Mouse (Mus musculus) adrenal gland, postnatal 4 days (tissue): ENCODE data around the gene Pik3c2b. TPM values are rescaled to one million over a fixed set of nuclear protein-coding genes. Genes with fewer than 3 reads are reported as not detected.
"Not testable (repeated sequence)": the region's sequence is repeated elsewhere in the genome, so short reads cannot be mapped to it uniquely, and the experiment has no call there.

ENCODE experiments used
- DNase-seq, 2 experiments: peaks; one replicate each; pipeline ENCODE4 v3.0.0; 2021 to 2022; ENCODE audit warnings: low spot score in 2 of 2, mixed read lengths in 2 of 2
- total RNA-seq, 2 experiments: library from RNA; stranded (reverse); gene quantifications; 2 replicates each; pipeline ENCODE4 v1.2.3; 2021

Gene Pik3c2b
- total RNA-seq, 2 experiments from 2014 or later, result 11.0 to 11.2 TPM

- DNase-seq, result no peak
Observed at GRCm38 (mm10) chr1:133032981-133033315, 12.5 kb upstream of the Pik3c2b start.

GRCm38 (mm10) chr1:133033316-133034090, 12.0 kb upstream of the Pik3c2b start:
- peak in 1 of 2 experiments; percentile 21 for DNase-seq

GRCm38 (mm10) chr1:133034091-133034460, 11.4 kb upstream of the Pik3c2b start:
- peak in 1 of 2 experiments; percentile 30 for DNase-seq

GRCm38 (mm10) chr1:133034682-133035081, 10.8 kb upstream of the Pik3c2b start:
- not testable (repeated sequence) for DNase-seq

- DNase-seq, result no peak
Observed at GRCm38 (mm10) chr1:133039505-133039949, 5.9 kb upstream of the Pik3c2b start.

GRCm38 (mm10) chr1:133045861-133046440, 484 bp downstream of the Pik3c2b start:
- DNase-seq, result peak; percentile 43 to 57

GRCm38 (mm10) chr1:133046441-133046931, 1.0 kb downstream of the Pik3c2b start:
- DNase-seq, result peak in 1 of 2 experiments; percentile 24

GRCm38 (mm10) chr1:133047575-133047974, 2.1 kb downstream of the Pik3c2b start:
- DNase-seq, result no peak

- DNase-seq, result no peak
Observed at GRCm38 (mm10) chr1:133048690-133049089, 3.2 kb downstream of the Pik3c2b start.

- DNase-seq, result no peak
Observed at GRCm38 (mm10) chr1:133050001-133050431, 4.5 kb downstream of the Pik3c2b start.

GRCm38 (mm10) chr1:133051829-133052228, 6.4 kb downstream of the Pik3c2b start:
- DNase-seq, result no peak

- no peak for DNase-seq
Observed at GRCm38 (mm10) chr1:133053034-133053433, 7.6 kb downstream of the Pik3c2b start.

GRCm38 (mm10) chr1:133054326-133054725, 8.9 kb downstream of the Pik3c2b start:
- no peak for DNase-seq

GRCm38 (mm10) chr1:133057345-133058034, 12.0 kb downstream of the Pik3c2b start:
- DNase-seq, result peak in 1 of 2 experiments; percentile 24

GRCm38 (mm10) chr1:133059592-133059991, 14.1 kb downstream of the Pik3c2b start:
- DNase-seq, result no peak

- DNase-seq, result no peak
Observed at GRCm38 (mm10) chr1:133060681-133061080, 15.2 kb downstream of the Pik3c2b start.

- no peak for DNase-seq
Observed at GRCm38 (mm10) chr1:133063164-133063563, 17.7 kb downstream of the Pik3c2b start.

GRCm38 (mm10) chr1:133068268-133068667, 22.8 kb downstream of the Pik3c2b start:
- DNase-seq, result no peak

GRCm38 (mm10) chr1:133068669-133069274, 23.3 kb downstream of the Pik3c2b start:
- DNase-seq, result no peak

GRCm38 (mm10) chr1:133069275-133070120, 24.0 kb downstream of the Pik3c2b start:
- DNase-seq, result no peak
